Mouse (Mus musculus) urinary bladder, postnatal 14 days (tissue): ENCODE measurements at regions not wholly inside any gene's neighbourhood (a gene's known extent, or its start where the extent isn't known, plus 50 kb on each side); places are given as distances from the start of the nearest gene placed in this dataset.
A peak's percentile ranks its signal among the peaks of the same experiment; 100 is the strongest.

Experiments
- DNase-seq: peaks from one replicate; pipeline ENCODE4 v3.0.0; 2021; ENCODE audit warnings: low spot score

- no peak for DNase-seq
Observed at GRCm38 (mm10) chr13:107175891-107176290, 154.0 kb upstream of the Kif2a start.

GRCm38 (mm10) chr13:107168599-107169149 is 146.7 kb upstream of the Kif2a start:
- peak; percentile 49 for DNase-seq

- no peak for DNase-seq
Observed at GRCm38 (mm10) chr13:107167856-107168598, 146.1 kb upstream of the Kif2a start.

- DNase-seq: no peak
Observed at GRCm38 (mm10) chr13:107151548-107151947, 129.6 kb upstream of the Kif2a start.

GRCm38 (mm10) chr13:107141209-107141608 is 119.3 kb upstream of the Kif2a start:
- DNase-seq: no peak

- no peak for DNase-seq
Observed at GRCm38 (mm10) chr13:107134125-107134524, 112.2 kb upstream of the Kif2a start.

GRCm38 (mm10) chr13:107126636-107127035 is 104.7 kb upstream of the Kif2a start:
- DNase-seq: no peak

GRCm38 (mm10) chr13:107124130-107124668 is 102.3 kb upstream of the Kif2a start:
- DNase-seq: no peak

- DNase-seq: peak; percentile 89
Observed at GRCm38 (mm10) chr13:107113949-107114690, 92.2 kb upstream of the Kif2a start.

GRCm38 (mm10) chr13:107108045-107108444 is 86.1 kb upstream of the Kif2a start:
- no peak for DNase-seq

GRCm38 (mm10) chr13:107107572-107107971 is 85.6 kb upstream of the Kif2a start:
- DNase-seq: no peak

GRCm38 (mm10) chr13:107105510-107105909 is 83.6 kb upstream of the Kif2a start:
- DNase-seq: peak; percentile 44

GRCm38 (mm10) chr13:107101598-107101997 is 79.7 kb upstream of the Kif2a start:
- peak; percentile 87 for DNase-seq

- DNase-seq: no peak
Observed at GRCm38 (mm10) chr13:107100852-107101325, 79.0 kb upstream of the Kif2a start.

- DNase-seq: no peak
Observed at GRCm38 (mm10) chr13:107100116-107100515, 78.2 kb upstream of the Kif2a start.

GRCm38 (mm10) chr13:107097005-107097404 is 75.1 kb upstream of the Kif2a start:
- DNase-seq: no peak

GRCm38 (mm10) chr13:107094976-107095716 is 73.2 kb upstream of the Kif2a start:
- DNase-seq: no peak

- no peak for DNase-seq
Observed at GRCm38 (mm10) chr13:107094487-107094886, 72.6 kb upstream of the Kif2a start.

GRCm38 (mm10) chr13:107093683-107094082 is 71.8 kb upstream of the Kif2a start:
- DNase-seq: no peak

GRCm38 (mm10) chr13:107088198-107088597 is 66.3 kb upstream of the Kif2a start:
- DNase-seq: no peak

- no peak for DNase-seq
Observed at GRCm38 (mm10) chr13:107087355-107087754, 65.4 kb upstream of the Kif2a start.

GRCm38 (mm10) chr13:107078085-107078484 is 56.2 kb upstream of the Kif2a start:
- DNase-seq: no peak
